Mouse (Mus musculus) brain, embryonic 14.5 days (tissue): ENCODE data around the gene Plekhn1.

ENCODE experiments used
- CTCF ChIP-seq: fragments of 200-500 bp; IDR thresholded peaks from 2 replicates; pipeline ENCODE4 v1.5.1; 2012; ENCODE audit warnings: inconsistent platforms, mild to moderate bottlenecking, moderate library complexity, borderline replicate concordance; ENCODE audit not compliant: insufficient read depth, insufficient read length; ENCODE audit errors: extremely low read depth
- POLR2A ChIP-seq: fragments of 200-500 bp; IDR thresholded peaks from 2 replicates; pipeline ENCODE4 v1.6.1; 2012; ENCODE audit warnings: mild to moderate bottlenecking, inconsistent platforms, borderline replicate concordance; ENCODE audit not compliant: poor library complexity, insufficient read depth, insufficient read length, severe bottlenecking; ENCODE audit errors: extremely low read depth

DNA sequence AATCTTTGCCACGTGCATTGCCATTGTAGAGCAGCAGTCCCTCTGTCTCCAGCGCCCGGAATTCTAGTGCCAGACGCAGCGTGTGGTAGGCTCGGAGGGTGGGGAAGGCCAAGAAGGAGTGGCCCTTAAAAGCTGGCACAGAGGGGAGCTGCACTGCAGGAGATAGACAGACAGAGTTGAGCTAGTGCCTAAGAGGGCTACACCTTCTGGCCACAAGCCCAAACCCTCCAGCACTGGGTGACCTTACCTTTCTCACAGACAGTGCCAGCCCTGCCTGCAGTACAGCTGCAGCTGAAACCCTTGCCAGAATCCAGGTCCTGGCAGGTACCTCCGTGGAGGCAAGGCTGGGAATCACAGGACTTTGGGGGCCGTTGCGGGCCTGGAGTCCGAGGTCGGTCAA is 62.8 kb downstream of the Plekhn1 start:
- TF ChIP-seq CTCF (no peak), POLR2A (no peak)
